Mouse (Mus musculus) erythroid progenitor cell, adult 5-6 weeks (primary cell): ENCODE measurements around the gene Hcn3. TPM values are rescaled to one million over a fixed set of nuclear protein-coding genes. Genes with fewer than 3 reads are reported as not detected.

Source experiments
- ATAC-seq: replicated peaks from 2 replicates; pipeline ENCODE4 v1.8.0; 2016; ENCODE audit warnings: moderate number of reproducible peaks, mild to moderate bottlenecking, moderate TSS enrichment, inconsistent platforms; ENCODE audit not compliant: poor library complexity, low FRiP score, severe bottlenecking
- total RNA-seq, 2 experiments: library from RNA; stranded (forward) in 1 of 2; stranded (reverse) in 1 of 2; fragments of 150-400 nt in 1 of 2; fragments of 186-747, 209-891 nt in 1 of 2; gene quantifications; 2 replicates each; pipeline versions ENCODE4 v1.2.3 to v1.2.4; 2015 to 2017; ENCODE audit warnings: low replicate concordance in 2 of 2

The Hcn3 gene
- not detected in 2 replicates for total RNA-seq (2015; ENCODE audit: low replicate concordance)
- 3.3 TPM in 1 of 2 replicates, not detected in the other for total RNA-seq (2017; ENCODE audit: low replicate concordance)

- no peak for ATAC-seq
These were observed at the start of gene Hcn3 for GRCm38 (mm10) chr3:89159616-89160344. Gene Hcn3, minus strand, starts transcription at chr3:89160196.

GRCm38 (mm10) chr3:89209731-89210130 lies 49.7 kb upstream of the Hcn3 start:
- no peak for ATAC-seq

GRCm38 (mm10) chr3:89208736-89209135 lies 48.7 kb upstream of the Hcn3 start:
- ATAC-seq = no peak

- no peak for ATAC-seq
These were observed 48.2 kb upstream of the Hcn3 start for GRCm38 (mm10) chr3:89208075-89208657.

GRCm38 (mm10) chr3:89206695-89207094 lies 46.7 kb upstream of the Hcn3 start:
- no peak for ATAC-seq

- no peak for ATAC-seq
These were observed 46.1 kb upstream of the Hcn3 start for GRCm38 (mm10) chr3:89206079-89206478.

- ATAC-seq = 0 out of 2 replicates have a peak, but pooled peaks have one; percentile 39
These were observed 43.1 kb upstream of the Hcn3 start for GRCm38 (mm10) chr3:89203142-89203514.

- peak; percentile 91 for ATAC-seq
These were observed 42.5 kb upstream of the Hcn3 start, which contains the start of gene Gba for GRCm38 (mm10) chr3:89202253-89203141. Gene Gba, plus strand, starts transcription at chr3:89202928.

- ATAC-seq = no peak
These were observed 39.8 kb upstream of the Hcn3 start for GRCm38 (mm10) chr3:89199839-89200238.

GRCm38 (mm10) chr3:89195979-89196877 lies 36.2 kb upstream of the Hcn3 start:
- peak; percentile 99 for ATAC-seq

GRCm38 (mm10) chr3:89193853-89194252 lies 33.9 kb upstream of the Hcn3 start:
- ATAC-seq = no peak

- no peak for ATAC-seq
These were observed 33.4 kb upstream of the Hcn3 start for GRCm38 (mm10) chr3:89193351-89193750.

GRCm38 (mm10) chr3:89190436-89190835 lies 30.4 kb upstream of the Hcn3 start:
- ATAC-seq = no peak

- ATAC-seq = no peak
These were observed 28.5 kb upstream of the Hcn3 start for GRCm38 (mm10) chr3:89188478-89188875.

- no peak for ATAC-seq
These were observed 27.9 kb upstream of the Hcn3 start for GRCm38 (mm10) chr3:89187690-89188477.

GRCm38 (mm10) chr3:89187197-89187596 lies 27.2 kb upstream of the Hcn3 start:
- ATAC-seq = no peak

GRCm38 (mm10) chr3:89183959-89184315 lies 23.9 kb upstream of the Hcn3 start:
- ATAC-seq = no peak

- peak; percentile 90 for ATAC-seq
These were observed 23.3 kb upstream of the Hcn3 start, which contains the start of gene Fam189b for GRCm38 (mm10) chr3:89183058-89183958. Gene Fam189b, plus strand, starts transcription at chr3:89183143.
